Mouse (Mus musculus): ENCODE data around the gene Psmb3.

- no peak for TF ChIP-seq CTCF (IDR thresholded peaks at IDR 0.05; ENCODE audit: extremely low read depth, insufficient read length, insufficient replicate concordance, low read depth, low read length)
- TF ChIP-seq POLR2A (IDR thresholded peaks at IDR 0.05; ENCODE audit: low read depth, low read length), result no peak; the same call in 1 of the 2 replicates
Observed at GRCm38 (mm10) chr11:97700003-97700745, 3.0 kb upstream of the Psmb3 start, which contains the start of gene Pcgf2.
